Mouse (Mus musculus) heart, adult 9 months (tissue): ENCODE results near the gene Fut11.

Experiments used
- DNase-seq, 2 experiments: peaks; one replicate each; pipeline ENCODE4 v3.0.0; 2022; ENCODE audit warnings: low spot score in 2 of 2

The Fut11 gene

GRCm38 (mm10) chr14:20718443-20718842, 23.7 kb downstream of the Fut11 start:
- DNase-seq = no peak

GRCm38 (mm10) chr14:20719767-20720166, 25.0 kb downstream of the Fut11 start:
- DNase-seq = no peak

- no peak for DNase-seq
Measured at GRCm38 (mm10) chr14:20721371-20721770, 26.6 kb downstream of the Fut11 start.

GRCm38 (mm10) chr14:20723006-20723405, 28.2 kb downstream of the Fut11 start:
- DNase-seq = no peak

DNA sequence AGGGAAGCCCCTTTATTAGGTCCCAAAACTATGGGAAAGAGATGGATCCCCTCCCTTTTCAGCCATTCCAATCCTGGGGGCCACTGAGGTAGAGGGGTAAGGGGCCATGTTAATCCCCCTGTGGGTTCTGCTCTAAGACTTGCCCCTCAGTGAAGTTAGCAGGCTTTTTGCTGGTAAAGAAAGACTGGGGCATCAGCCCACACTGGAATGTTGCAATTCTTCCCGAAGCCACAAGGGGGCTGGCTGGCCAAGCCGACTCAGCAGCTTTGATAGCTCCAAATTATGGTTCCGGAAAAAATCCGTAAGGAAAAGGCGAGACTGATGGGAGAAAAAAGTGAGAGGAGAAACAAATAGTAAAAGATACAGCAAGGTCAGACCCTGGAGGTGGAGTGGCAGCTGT, 29.3 kb downstream of the Fut11 start:
- DNase-seq = peak in 1 of 2 experiments; percentile 58

DNA sequence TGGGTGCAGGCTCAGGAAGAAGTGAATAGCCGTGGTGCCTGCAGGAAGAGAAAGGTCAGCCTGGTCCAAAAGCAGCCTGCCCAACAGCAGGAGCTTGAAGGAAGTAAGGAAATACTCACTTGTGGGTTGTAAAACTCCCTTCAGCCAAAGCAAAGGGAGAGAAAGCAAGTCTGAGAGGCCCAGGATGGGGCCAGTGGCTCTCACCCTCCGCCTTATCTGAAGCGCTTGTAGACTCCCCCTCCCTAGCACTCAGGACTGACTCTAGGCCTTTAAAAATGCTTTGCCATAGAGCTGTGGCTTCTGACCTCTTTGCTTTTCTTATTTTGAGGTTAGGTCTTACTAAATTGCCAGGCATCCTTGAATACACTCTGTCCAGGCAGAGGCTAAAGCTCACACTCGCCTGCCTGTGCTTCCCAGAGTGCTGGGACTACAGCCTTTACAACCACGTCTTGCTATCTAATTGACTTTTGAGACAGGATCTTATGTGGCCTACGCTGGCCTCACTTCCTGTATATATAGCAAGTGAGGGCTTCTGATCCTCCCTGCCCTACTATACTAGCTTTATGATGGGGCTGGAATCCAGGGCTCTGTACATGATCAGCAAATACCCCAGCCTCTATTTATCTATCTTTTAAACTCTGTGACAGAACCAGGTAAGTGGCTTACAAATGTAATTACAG, 31.0 kb downstream of the Fut11 start:
- DNase-seq = no peak

DNA sequence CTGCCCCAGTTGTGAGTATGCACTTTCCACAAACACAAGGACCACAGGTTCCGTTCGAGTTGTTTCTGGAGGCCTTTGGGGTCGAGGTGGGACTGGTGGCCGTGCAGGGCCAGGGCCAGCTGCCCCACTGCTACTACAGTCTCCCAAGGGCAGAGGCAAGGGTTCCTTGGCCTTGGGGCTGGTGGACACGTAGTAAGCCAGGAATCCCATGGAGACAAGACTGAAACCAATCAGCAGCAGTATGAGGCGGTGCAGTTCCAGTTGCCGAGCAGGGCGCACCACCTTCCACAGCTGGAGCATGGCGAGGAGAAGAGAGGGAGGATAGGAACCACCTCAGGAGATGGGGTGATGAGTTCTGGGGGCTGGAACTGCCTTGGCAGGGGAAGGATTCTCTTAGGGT, 35.1 kb downstream of the Fut11 start:
- DNase-seq = no peak

GRCm38 (mm10) chr14:20730853-20731602, 36.3 kb downstream of the Fut11 start:
- peak in 1 of 2 experiments; percentile 35 for DNase-seq

DNA sequence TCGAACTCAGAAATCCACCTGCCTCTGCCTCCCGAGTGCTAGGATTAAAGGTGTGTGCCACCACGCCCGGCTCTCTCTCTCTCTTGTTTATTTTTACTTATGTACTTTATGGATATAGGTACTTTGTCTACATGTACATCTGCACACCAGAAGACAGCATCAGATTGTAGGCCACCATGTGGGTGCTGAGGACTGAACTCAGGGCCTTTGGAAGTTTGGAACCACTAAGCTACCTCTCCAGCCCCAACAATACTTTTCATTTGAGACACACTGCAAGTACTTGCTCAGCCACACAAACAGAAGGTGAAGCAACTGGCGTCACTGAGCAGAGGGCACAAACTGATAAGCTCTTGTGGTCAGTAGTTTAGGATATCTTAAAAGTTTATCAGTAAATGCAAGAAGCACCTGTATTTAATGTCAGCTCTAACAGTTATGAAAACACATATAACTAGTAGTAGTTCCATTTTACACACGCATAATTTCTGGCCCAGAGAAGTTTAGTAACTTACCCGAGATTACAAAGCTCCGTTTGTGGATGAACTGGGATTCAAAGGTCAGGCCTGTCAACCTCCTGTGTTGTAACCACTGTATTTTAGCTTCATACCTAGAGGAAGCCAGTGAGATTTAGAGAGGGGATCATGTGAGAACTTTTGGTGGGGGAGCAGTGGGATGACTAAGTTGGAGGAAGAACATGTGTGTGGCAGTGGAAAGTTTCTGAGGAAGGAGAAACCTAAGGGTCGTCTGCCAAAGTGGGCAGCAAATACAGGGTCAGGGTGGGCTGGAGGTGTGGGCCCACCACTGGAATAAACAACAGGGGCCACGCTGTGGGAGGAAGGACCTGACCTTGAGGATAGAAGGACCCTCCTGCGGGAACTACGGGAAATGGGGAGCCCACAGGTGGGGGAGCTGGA, 38.5 kb downstream of the Fut11 start:
- DNase-seq = peak in 1 of 2 experiments; percentile 27

- peak; percentile 89 to 90 for DNase-seq
Measured at GRCm38 (mm10) chr14:20733952-20734774, 39.4 kb downstream of the Fut11 start, which contains the start of gene Ndst2. Gene Ndst2, minus strand, starts transcription at chr14:20734562.

DNA sequence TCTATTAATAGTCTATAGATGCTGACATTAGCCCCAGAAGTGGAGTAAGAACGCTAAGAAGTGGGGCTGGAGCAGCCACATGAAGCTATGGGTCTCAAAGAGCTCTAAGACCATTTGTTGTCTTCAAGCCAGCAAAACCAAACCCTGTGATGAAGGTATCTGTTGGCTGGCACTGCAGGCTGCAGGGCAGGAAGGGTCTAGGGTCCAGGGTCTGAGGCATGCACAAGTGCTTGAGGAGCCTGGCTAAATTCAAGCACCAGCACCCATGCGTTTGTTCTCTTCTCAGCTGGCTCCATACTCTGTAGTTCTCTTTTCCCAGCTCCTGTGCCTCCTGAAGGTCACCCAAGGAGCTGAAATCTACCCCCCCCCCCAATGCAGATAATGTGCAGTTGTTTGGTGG, 40.3 kb downstream of the Fut11 start:
- DNase-seq = no peak

DNA sequence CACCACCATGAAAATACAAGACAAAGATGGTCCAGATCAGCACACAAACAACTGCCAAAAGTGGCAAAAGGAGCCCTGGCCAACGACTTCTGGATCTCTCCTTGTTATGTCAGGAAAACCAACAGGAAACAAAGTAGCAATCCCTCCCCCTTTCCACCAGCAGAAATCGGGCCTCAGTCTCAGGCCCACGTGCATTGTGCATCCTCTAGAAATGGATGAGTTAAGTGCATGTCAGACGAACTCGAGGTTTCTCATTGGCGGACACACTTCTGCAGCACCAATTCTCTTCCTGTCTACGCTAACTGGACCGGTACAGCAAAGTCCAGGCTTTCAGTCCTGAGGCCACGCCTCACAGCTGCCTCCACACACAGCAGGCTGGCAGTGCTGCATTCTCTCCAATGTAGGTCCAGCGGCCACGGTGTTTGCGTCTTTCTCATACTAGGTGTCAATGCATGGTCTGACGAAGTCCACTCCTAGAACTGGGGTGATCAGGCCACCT, 41.2 kb downstream of the Fut11 start:
- DNase-seq = no peak

DNA sequence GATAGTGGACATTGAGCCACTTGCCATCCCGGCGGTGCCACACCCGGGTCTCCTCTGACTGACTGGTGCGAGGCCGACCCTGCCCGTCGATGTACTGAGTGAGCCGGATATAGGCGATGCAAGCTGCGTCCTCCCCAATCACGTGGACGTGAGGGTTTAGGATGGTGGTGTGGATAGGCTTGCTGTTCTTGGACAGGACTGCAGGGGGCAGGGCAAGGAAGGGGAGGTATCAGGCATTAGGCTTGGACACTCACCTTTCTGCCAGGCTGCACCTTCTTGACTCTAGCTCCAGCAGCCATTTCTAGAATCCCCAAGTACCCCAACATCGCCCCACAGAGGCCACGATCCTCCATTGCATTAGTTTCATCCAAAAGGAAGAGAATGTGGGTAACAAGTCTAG, 42.5 kb downstream of the Fut11 start:
- DNase-seq = peak; percentile 52 to 62

GRCm38 (mm10) chr14:20738511-20738910, 43.7 kb downstream of the Fut11 start:
- DNase-seq = no peak

GRCm38 (mm10) chr14:20741301-20741700, 46.5 kb downstream of the Fut11 start:
- no peak for DNase-seq

DNA sequence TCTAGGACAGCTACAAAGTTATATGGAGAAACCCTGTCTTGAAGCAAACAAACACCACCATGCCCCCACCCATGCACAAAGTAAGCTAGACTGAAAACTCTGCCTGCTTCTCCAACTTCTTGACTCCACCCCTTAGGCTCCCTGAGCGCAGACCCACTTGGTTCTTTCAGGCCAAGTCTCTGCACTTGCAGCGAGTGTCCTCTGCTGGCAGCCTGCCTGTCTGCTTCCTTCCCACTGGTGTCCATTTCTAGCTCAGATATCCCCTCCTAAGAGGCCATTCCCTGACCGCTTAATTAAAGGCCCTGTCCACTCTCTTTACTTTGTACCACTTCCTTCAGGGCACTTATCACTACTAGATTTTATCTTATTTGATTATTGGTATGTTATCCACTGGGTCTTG, 48.8 kb downstream of the Fut11 start:
- no peak for DNase-seq

DNA sequence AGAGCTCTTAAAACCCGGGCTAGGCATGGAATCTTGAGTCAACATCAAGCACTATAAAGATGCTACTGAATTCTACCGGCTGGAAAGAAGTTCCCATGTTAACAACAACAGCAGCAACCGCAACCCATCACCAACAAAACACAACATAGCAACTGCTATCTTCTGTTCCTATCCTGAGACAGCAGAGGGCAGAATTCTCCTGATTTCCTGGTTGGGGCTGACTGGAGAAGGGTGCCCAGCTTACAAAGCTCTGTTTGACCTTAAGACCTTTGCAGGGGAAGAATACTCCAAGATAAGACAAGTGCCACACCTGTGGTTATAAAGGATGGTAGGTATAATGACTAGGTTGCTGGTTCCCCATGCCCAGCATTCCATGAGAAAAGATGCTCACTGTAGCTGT, 52.2 kb downstream of the Fut11 start:
- DNase-seq = no peak

DNA sequence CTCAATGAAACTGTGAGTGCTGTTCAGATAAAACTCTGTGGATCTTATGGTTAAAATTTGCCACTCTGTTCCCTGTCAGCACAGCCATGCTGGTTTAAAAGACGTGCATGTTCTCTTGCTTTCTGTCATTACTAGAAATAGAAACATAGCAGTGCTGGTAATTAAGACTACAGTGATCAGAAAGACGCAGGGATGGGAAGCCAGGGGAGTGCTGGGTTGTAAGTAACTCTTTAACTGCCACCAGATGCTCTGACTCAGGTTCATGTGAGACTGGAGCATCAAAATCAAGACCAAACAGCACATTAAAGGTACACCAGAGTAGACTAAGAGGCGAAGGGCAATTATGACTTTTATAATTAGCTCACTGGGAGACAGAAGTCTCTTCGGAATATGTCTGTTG, 53.6 kb downstream of the Fut11 start:
- DNase-seq = no peak

DNA sequence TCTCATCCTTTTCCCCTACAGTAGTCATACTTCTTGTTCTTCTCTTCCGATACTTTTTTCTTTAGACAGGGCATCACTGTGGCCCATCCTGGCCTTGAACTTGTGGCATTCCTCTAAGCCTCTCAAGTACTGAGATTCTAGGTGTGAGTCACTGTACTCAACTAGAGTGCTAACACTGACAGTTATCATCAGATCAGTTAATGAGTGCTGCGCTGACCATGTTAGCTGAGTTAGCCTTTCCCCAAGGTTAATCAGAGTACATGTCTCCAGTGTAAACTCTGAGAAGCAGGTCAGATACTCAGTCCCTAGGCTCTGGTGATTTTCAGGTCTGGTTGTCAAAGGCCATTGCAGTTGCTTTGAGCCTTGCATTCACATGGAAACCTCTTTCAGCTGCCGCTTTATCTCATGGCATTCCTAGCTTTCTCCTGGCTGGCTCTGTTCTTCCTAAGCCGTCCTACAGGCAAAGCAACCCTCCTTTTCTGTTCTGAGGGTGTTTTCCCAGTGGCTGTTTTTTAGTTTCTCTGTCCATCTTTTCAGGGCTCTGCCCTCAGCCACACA, 54.8 kb downstream of the Fut11 start:
- DNase-seq = no peak

- DNase-seq = no peak
Measured at GRCm38 (mm10) chr14:20750503-20750902, 55.7 kb downstream of the Fut11 start.
